ENCODE assay signal across 8 mouse cellular contexts in the genomic region with DNA sequence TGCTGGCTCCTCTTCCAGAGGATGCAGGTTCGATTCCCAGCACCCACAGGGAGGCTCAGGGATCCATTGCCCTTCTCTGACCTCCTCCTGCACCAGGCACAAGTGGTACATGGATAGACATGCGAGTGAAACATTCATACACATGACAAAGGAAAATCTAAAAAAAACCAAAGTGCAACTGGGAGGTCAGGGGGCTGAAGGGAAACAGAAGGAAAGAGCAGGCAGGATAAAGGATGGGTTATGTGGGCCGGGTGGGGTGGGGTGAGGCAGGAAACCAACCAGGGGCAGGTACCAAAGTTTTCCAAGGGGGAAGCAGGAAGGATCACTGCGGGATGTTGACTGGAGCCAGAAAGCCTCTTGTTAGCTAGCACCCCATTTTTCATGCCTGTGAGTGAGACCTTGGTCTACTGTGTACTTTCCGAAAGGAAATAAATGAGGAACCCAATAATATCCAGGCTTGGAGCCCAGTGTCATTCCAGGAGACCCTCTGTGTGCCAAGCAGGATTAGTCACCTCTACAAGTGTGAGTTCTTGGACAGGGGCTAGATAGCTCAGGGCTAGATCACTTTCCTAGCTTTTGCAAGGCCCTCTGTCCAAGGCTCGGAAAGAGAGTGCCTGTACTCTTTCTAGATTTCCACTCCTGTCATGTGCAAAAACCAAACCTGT. TPM values are rescaled to one million over a fixed set of nuclear protein-coding genes. Genes with fewer than 3 reads are reported as not detected.
A peak's percentile ranks its signal among the peaks of the same experiment; 100 is the strongest.
DNase-seq lines count a peak whose midpoint lies in the region; ATAC-seq and TF ChIP-seq lines count a peak whose summit lies in the region.

No protein-coding gene starts in this region.

- TF ChIP-seq CTCF in layer of hippocampus, adult 2 months (conservative IDR thresholded peaks at IDR 0.05): no peak

- no peak overlapping the region for H3K4me2 ChIP-seq in heart, embryonic 15.5 days
- H3K4me2 ChIP-seq in limb, embryonic 15.5 days: no peak overlapping the region

- WGBS in heart, embryonic 15.5 days: 58% methylated on average over 6 of the region's 6 CpGs
- 47% methylated on average over 6 of the region's 6 CpGs for WGBS in limb, embryonic 15.5 days

- H3K4me3 ChIP-seq in heart, embryonic 15.5 days: no peak overlapping the region
- H3K4me3 ChIP-seq in limb, embryonic 15.5 days: no peak overlapping the region
- H3K4me3 ChIP-seq in layer of hippocampus, adult 2 months: no peak overlapping the region

- DNase-seq in adrenal gland, adult 2 months: peak; percentile 41
- DNase-seq in adrenal gland, adult 18-20 months (ENCODE audit: low spot score in 2 of 2): no peak
- DNase-seq in adrenal gland, postnatal 14 days: peak; percentile 54
- DNase-seq in layer of hippocampus, adult 2 months (ENCODE audit: low spot score in 2 of 2): no peak
- no peak for DNase-seq in spleen, postnatal 36 days (ENCODE audit: low spot score in 2 of 2)

- no peak overlapping the region for H3K9ac ChIP-seq in heart, embryonic 15.5 days
- no peak overlapping the region for H3K9ac ChIP-seq in limb, embryonic 15.5 days

- H3K36me3 ChIP-seq in heart, embryonic 15.5 days: no peaks in the 10 kb centered on the region
- H3K36me3 ChIP-seq in limb, embryonic 15.5 days: no peaks in the 10 kb centered on the region

- H3K27me3 ChIP-seq in heart, embryonic 15.5 days: no peaks in the 10 kb centered on the region
- no peaks in the 10 kb centered on the region for H3K27me3 ChIP-seq in limb, embryonic 15.5 days

- H3K4me1 ChIP-seq in heart, embryonic 15.5 days (replicated peaks): peaks cover 5% of the 10 kb centered on the region; the same call in 1 of the 2 replicates
- peaks cover 25% of the 10 kb centered on the region for H3K4me1 ChIP-seq in limb, embryonic 15.5 days

- ATAC-seq in heart, embryonic 15.5 days (replicated peaks; ENCODE audit: insufficient number of reproducible peaks, insufficient read depth, low FRiP score, low read depth): no peak
- ATAC-seq in limb, embryonic 15.5 days (ENCODE audit: insufficient number of reproducible peaks, low FRiP score, low TSS enrichment, low read depth): peak; percentile 80; the same call in 1 of the 2 replicates
- no peak for ATAC-seq in monocyte, adult 5-6 weeks (replicated peaks; ENCODE audit: insufficient number of reproducible peaks, low FRiP score, low TSS enrichment, poor library complexity, severe bottlenecking)

- H3K27ac ChIP-seq in heart, embryonic 15.5 days: peak overlapping the region; percentile 51
- H3K27ac ChIP-seq in limb, embryonic 15.5 days: peak overlapping the region; percentile 80
- no peak overlapping the region for H3K27ac ChIP-seq in layer of hippocampus, adult 2 months

- no peaks in the 10 kb centered on the region for H3K9me3 ChIP-seq in heart, embryonic 15.5 days (replicated peaks)
- H3K9me3 ChIP-seq in limb, embryonic 15.5 days: no peaks in the 10 kb centered on the region

RNA-seq across cellular contexts. Expression of gene Gcnt3, which starts 11.0 kb away (rescaled TPM):
- total RNA-seq in adrenal gland, adult 2 months (2021): under 1 TPM in 1 of 2 experiments, not detected in 1; 0.07 TPM
- polyA plus RNA-seq in adrenal gland, adult 2 months (2012; rRNA removed): not detected in 2 replicates
- total RNA-seq in adrenal gland, adult 18-20 months (2021): not detected
- total RNA-seq in adrenal gland, postnatal 14 days (2021): not detected in 2 replicates
- polyA plus RNA-seq in heart, embryonic 15.5 days (2015; fragmentation: Nextera tagmentation; extraction: Ambion mirVana): 0.04 TPM in 1 of 2 replicates, not detected in the other
- 0.43 and 0.67 TPM in 2 replicates for polyA plus RNA-seq in limb, embryonic 15.5 days (2015; fragmentation: Nextera tagmentation; extraction: Ambion mirVana)
- total RNA-seq in layer of hippocampus, adult 2 months (2021): not detected
- not detected in 3 replicates for total RNA-seq in monocyte, adult 5-6 weeks (2017)

RNA-seq across cellular contexts. Expression of gene Gtf2a2, which starts 36.5 kb away (rescaled TPM):
- 10 to 100 TPM; 63.1 to 70.9 TPM for total RNA-seq in adrenal gland, adult 2 months (2021)
- 11.8 and 16.3 TPM in 2 replicates for polyA plus RNA-seq in adrenal gland, adult 2 months (2012; rRNA removed)
- 10 to 100 TPM; 66.2 to 72.3 TPM for total RNA-seq in adrenal gland, adult 18-20 months (2021)
- 76.2 and 84.8 TPM in 2 replicates for total RNA-seq in adrenal gland, postnatal 14 days (2021)
- 147 and 155 TPM in 2 replicates for polyA plus RNA-seq in heart, embryonic 15.5 days (2015; fragmentation: Nextera tagmentation; extraction: Ambion mirVana)
- polyA plus RNA-seq in limb, embryonic 15.5 days (2015; fragmentation: Nextera tagmentation; extraction: Ambion mirVana): 156 and 162 TPM in 2 replicates
- 10 to 100 TPM; 51.6 to 62.1 TPM for total RNA-seq in layer of hippocampus, adult 2 months (2021)
- 148 to 191 TPM (median 156 TPM) in 3 replicates for total RNA-seq in monocyte, adult 5-6 weeks (2017)

RNA-seq across cellular contexts. Expression of gene Bnip2, which starts 59.6 kb away (rescaled TPM):
- total RNA-seq in adrenal gland, adult 2 months (2021): 100 to 1,000 TPM in 1 of 2 experiments, 10 to 100 TPM in 1; 91.1 to 109 TPM
- polyA plus RNA-seq in adrenal gland, adult 2 months (2012; rRNA removed): 17.1 and 20.0 TPM in 2 replicates
- total RNA-seq in adrenal gland, adult 18-20 months (2021): 100 to 1,000 TPM; 103 to 105 TPM
- 97.8 and 100 TPM in 2 replicates for total RNA-seq in adrenal gland, postnatal 14 days (2021)
- polyA plus RNA-seq in heart, embryonic 15.5 days (2015; fragmentation: Nextera tagmentation; extraction: Ambion mirVana): 109 and 113 TPM in 2 replicates
- 106 and 117 TPM in 2 replicates for polyA plus RNA-seq in limb, embryonic 15.5 days (2015; fragmentation: Nextera tagmentation; extraction: Ambion mirVana)
- total RNA-seq in layer of hippocampus, adult 2 months (2021): 10 to 100 TPM; 36.1 to 41.4 TPM
- total RNA-seq in monocyte, adult 5-6 weeks (2017): 212 to 270 TPM (median 222 TPM) in 3 replicates

Comparison
In these comparisons a context has a peak if more than half of its experiments do, and no peak if none do; other contexts are left out.
1. DNase-seq: peak in adrenal gland, adult 2 months (single experiment) and adrenal gland, postnatal 14 days (single experiment); none in adrenal gland, adult 18-20 months (0 of 2), layer of hippocampus, adult 2 months (0 of 2) and spleen, postnatal 36 days (0 of 2).